Mouse (Mus musculus) liver, postnatal 0 days (tissue): ENCODE measurements at regions not wholly inside any gene's neighbourhood (a gene's known extent, or its start where the extent isn't known, plus 50 kb on each side); places are given as distances from the start of the nearest gene placed in this dataset.

Experiments
- CTCF ChIP-seq: sonication (generic); IDR thresholded peaks from 2 replicates; pipeline ENCODE4 v1.5.1; 2016; ENCODE audit warnings: antibody characterized with exemption, low read depth
- EP300 ChIP-seq: IDR thresholded peaks from 2 replicates; pipeline ENCODE4 v1.6.1; 2016; ENCODE audit warnings: antibody characterized with exemption, low read depth, mild to moderate bottlenecking

- no peak for TF ChIP-seq CTCF
- no peak for TF ChIP-seq EP300
Measured at GRCm38 (mm10) chr14:76614682-76615081, 58.0 kb upstream of the Serp2 start.
